Mouse (Mus musculus) forebrain, embryonic 11.5 days (tissue): ENCODE measurements at regions not wholly inside any gene's neighbourhood (a gene's known extent, or its start where the extent isn't known, plus 50 kb on each side); places are given as distances from the start of the nearest gene placed in this dataset.
"Not testable (repeated sequence)": the region's sequence is repeated elsewhere in the genome, so short reads cannot be mapped to it uniquely, and the experiment has no call there.

Experiments
- ATAC-seq: fragments of 200-750 bp; cut with Nextera tagmentation; replicated peaks from 2 replicates; pipeline ENCODE4 v1.8.0; 2017; ENCODE audit warnings: moderate TSS enrichment; ENCODE audit not compliant: low FRiP score
- DNase-seq: peaks from one replicate; pipeline ENCODE4 v3.0.0-alpha.2; 2017; ENCODE audit warnings: low spot score
- H3K27ac ChIP-seq: fragments of 300-500 bp; sonication (generic); 2 replicates; pipeline ENCODE4 v1.5.1; 2014; ENCODE audit warnings: low read depth, low read length
- H3K27me3 ChIP-seq: fragments of 300-500 bp; sonication (generic); 2 replicates; pipeline ENCODE4 v1.6.1; 2014; ENCODE audit warnings: mild to moderate bottlenecking, low read length, mixed read lengths; ENCODE audit not compliant: control insufficient read depth, insufficient read depth
- H3K36me3 ChIP-seq: fragments of 300-500 bp; sonication (generic); 2 replicates; pipeline ENCODE4 v1.6.1; 2014; ENCODE audit warnings: mild to moderate bottlenecking, low read length, moderate library complexity, mixed read lengths; ENCODE audit not compliant: control insufficient read depth, insufficient read depth
- H3K4me1 ChIP-seq: fragments of 300-500 bp; sonication (generic); replicated peaks from 2 replicates; pipeline ENCODE4 v1.6.1; 2014; ENCODE audit warnings: low read length, mixed read lengths; ENCODE audit not compliant: control insufficient read depth, insufficient read depth
- H3K4me2 ChIP-seq: fragments of 300-500 bp; sonication (generic); 2 replicates; pipeline ENCODE4 v1.6.1; 2014; ENCODE audit warnings: low read depth, mild to moderate bottlenecking, low read length, moderate library complexity, mixed read lengths; ENCODE audit not compliant: severe bottlenecking
- H3K4me3 ChIP-seq: fragments of 300-500 bp; sonication (generic); 2 replicates; pipeline ENCODE4 v1.5.1; 2014; ENCODE audit warnings: low read depth, low read length
- H3K9ac ChIP-seq: fragments of 300-500 bp; sonication (generic); 2 replicates; pipeline ENCODE4 v1.6.1; 2014; ENCODE audit warnings: low read length
- H3K9me3 ChIP-seq: fragments of 300-500 bp; sonication (generic); 2 replicates; pipeline ENCODE4 v1.6.1; 2016; ENCODE audit warnings: low read length, mixed read lengths; ENCODE audit not compliant: control insufficient read depth
- WGBS: fragments of 180-500 bp; shearing (Covaris S2); extraction: QIAGEN DNeasy Blood & Tissue Kit; methylation state at CpG from one replicate; pipeline ENCODE4 v1.1.7; 2014; 5-methylcytosine and 5-hydroxymethylcytosine counted together

GRCm38 (mm10) chr16:65379939-65380338 lies 140.4 kb upstream of the Pou1f1 start:
- H3K4me2 ChIP-seq: no peak overlapping the region
- H3K9ac ChIP-seq: no peak overlapping the region
- H3K36me3 ChIP-seq: no peaks in the 10 kb centered on the region
- 74% methylated on average over 5 of the region's 5 CpGs for WGBS
- H3K4me3 ChIP-seq: no peak overlapping the region
- no peaks in the 10 kb centered on the region for H3K9me3 ChIP-seq
- H3K4me1 ChIP-seq: no peaks in the 10 kb centered on the region
- ATAC-seq: no peak
- DNase-seq: no peak
- H3K27me3 ChIP-seq: no peaks in the 10 kb centered on the region
- H3K27ac ChIP-seq: no peak overlapping the region

DNA sequence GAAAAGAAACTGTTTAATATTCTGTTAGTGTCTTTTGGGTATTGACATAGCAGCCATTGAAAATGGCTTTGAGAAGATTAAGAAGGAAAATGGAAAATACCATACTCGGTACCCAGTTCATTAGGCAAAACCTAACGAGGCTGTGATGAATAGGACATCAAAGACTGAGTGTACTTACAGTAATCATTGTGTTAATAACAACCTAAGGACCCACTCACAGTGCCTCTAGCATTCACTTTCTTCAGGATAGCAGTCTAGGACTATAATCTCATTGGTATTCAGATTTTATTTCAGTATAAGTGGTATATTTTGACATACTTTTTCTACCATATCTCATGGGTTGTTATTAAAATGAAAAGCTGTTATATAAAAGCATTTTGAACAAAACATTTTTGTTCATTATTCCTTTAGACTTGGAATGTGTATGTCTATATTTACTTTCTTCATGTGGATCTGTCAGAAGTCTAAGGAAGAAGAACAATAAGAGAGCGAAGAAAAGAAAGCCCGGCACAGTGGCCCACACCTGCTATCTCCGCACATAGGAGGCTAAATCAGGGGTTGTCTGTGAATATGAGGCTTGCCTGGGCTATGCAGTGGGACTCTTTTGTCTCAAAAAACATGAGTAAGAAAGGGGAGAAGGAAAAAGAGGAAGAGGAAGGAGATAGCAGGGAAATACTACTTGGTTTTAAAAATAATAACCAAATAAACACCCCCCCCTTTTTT lies 116.2 kb upstream of the Pou1f1 start:
- H3K9me3 ChIP-seq: no peaks in the 10 kb centered on the region
- no peaks in the 10 kb centered on the region for H3K36me3 ChIP-seq
- H3K4me3 ChIP-seq: no peak overlapping the region
- no peak overlapping the region for H3K4me2 ChIP-seq
- no peaks in the 10 kb centered on the region for H3K27me3 ChIP-seq
- no peak overlapping the region for H3K9ac ChIP-seq
- WGBS: 56% methylated on average over 5 of the region's 5 CpGs
- ATAC-seq (peak; percentile 71; the same call in 1 of the 2 replicates), DNase-seq (no peak)
- H3K27ac ChIP-seq: no peak overlapping the region
- H3K4me1 ChIP-seq: no peaks in the 10 kb centered on the region

DNA sequence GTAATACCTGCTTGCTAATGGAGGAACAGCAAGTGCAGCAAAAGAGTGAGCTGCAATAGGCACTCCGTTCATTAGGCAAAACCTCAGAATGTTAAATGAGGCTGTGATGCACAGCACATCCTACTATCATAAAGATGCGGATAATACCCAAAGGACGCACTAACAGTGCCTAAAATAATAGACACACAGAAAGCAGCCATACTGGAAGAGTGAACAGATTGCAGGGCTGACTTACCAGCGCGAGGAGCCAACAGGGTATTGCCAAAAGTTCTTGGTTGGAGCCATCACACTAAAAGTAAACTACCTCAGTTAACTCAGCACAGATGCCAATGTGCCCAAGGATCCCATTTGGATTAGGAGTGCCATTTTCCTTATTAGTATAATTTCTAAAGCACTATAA lies 115.5 kb upstream of the Pou1f1 start:
- Histone ChIP-seq H3K9ac (no peak overlapping the region), H3K9me3 (no peaks in the 10 kb centered on the region), H3K4me2 (no peak overlapping the region), H3K4me1 (no peaks in the 10 kb centered on the region), H3K36me3 (no peaks in the 10 kb centered on the region), H3K4me3 (no peak overlapping the region), H3K27me3 (no peaks in the 10 kb centered on the region), H3K27ac (no peak overlapping the region)
- 82% methylated on average over 5 of the region's 5 CpGs for WGBS
- DNase-seq: no peak
- ATAC-seq: no peak

- H3K27me3 ChIP-seq: no peaks in the 10 kb centered on the region
- DNase-seq (no peak), ATAC-seq (no peak)
- H3K27ac ChIP-seq: no peak overlapping the region
- 78% methylated on average over 3 of the region's 3 CpGs for WGBS
- H3K9me3 ChIP-seq: no peaks in the 10 kb centered on the region
- H3K4me2 ChIP-seq: no peak overlapping the region
- no peaks in the 10 kb centered on the region for H3K4me1 ChIP-seq
- H3K4me3 ChIP-seq: no peak overlapping the region
- H3K9ac ChIP-seq: no peak overlapping the region
- H3K36me3 ChIP-seq: no peaks in the 10 kb centered on the region
Observed at GRCm38 (mm10) chr16:65405824-65406556, 114.3 kb upstream of the Pou1f1 start.

- not testable (repeated sequence) for H3K4me2 ChIP-seq, H3K4me1 ChIP-seq, H3K4me3 ChIP-seq, H3K27me3 ChIP-seq, H3K9me3 ChIP-seq, H3K27ac ChIP-seq, H3K36me3 ChIP-seq, ATAC-seq, H3K9ac ChIP-seq, DNase-seq
- WGBS: 90% methylated on average over 8 of the region's 9 CpGs
Observed at GRCm38 (mm10) chr16:65432046-65432445, 88.3 kb upstream of the Pou1f1 start.

DNA sequence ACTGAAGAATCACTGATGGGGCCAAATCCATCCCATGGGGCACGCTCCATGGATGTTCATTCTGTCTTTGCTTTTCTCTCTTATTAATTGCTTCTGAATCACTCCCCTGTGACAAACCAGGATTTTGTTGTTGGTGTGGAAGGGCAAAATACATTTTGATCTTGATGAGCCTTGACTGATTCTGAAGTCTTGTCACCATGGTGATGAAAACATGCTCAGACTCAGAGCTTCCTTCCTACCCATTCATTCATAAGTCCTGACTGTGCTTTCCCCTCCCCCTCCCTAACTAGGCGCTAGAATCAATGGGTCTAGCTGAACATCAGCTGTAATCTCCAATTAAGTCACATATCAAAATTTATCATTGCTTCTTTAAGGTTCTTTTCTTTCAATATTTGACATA lies 84.2 kb upstream of the Pou1f1 start:
- no peak overlapping the region for H3K27ac ChIP-seq
- H3K9me3 ChIP-seq: no peaks in the 10 kb centered on the region
- H3K4me2 ChIP-seq: no peak overlapping the region
- no peak overlapping the region for H3K4me3 ChIP-seq
- no peak overlapping the region for H3K9ac ChIP-seq
- no peak for DNase-seq
- H3K36me3 ChIP-seq: no peaks in the 10 kb centered on the region
- H3K4me1 ChIP-seq: no peaks in the 10 kb centered on the region
- H3K27me3 ChIP-seq: no peaks in the 10 kb centered on the region
- no peak for ATAC-seq
- WGBS: 67% methylated on average over 2 of the region's 2 CpGs

DNA sequence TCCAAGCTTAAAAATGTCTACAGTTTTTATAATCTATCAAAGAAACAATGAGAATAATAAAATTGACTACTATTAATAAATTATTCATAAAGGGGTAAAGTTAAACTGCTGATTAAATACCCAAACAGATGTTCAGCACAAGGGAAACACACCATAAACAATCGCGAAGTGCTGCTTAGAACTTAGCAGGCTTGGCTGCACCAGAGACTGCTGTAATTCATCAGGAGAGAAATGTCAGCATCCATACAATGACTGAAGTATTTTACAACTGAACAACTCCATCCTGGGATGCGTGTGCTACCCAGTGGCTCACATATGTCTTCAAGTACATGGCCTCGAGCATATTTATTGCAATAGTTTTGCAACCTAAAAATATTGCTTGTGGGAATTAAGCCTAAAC lies 78.4 kb upstream of the Pou1f1 start:
- Histone ChIP-seq H3K27ac (no peak overlapping the region), H3K9ac (no peak overlapping the region), H3K4me2 (no peak overlapping the region), H3K9me3 (no peaks in the 10 kb centered on the region), H3K4me1 (no peaks in the 10 kb centered on the region), H3K4me3 (no peak overlapping the region), H3K27me3 (no peaks in the 10 kb centered on the region), H3K36me3 (no peaks in the 10 kb centered on the region)
- DNase-seq (no peak), ATAC-seq (no peak)
- WGBS: 83% methylated on average over 4 of the region's 4 CpGs

- no peaks in the 10 kb centered on the region for H3K36me3 ChIP-seq
- no peak for DNase-seq
- H3K27ac ChIP-seq: no peak overlapping the region
- no peak overlapping the region for H3K4me3 ChIP-seq
- no peaks in the 10 kb centered on the region for H3K4me1 ChIP-seq
- no peak for ATAC-seq
- H3K27me3 ChIP-seq: no peaks in the 10 kb centered on the region
- H3K9ac ChIP-seq: no peak overlapping the region
- 84% methylated on average over 3 of the region's 3 CpGs for WGBS
- no peaks in the 10 kb centered on the region for H3K9me3 ChIP-seq
- H3K4me2 ChIP-seq: no peak overlapping the region
Observed at GRCm38 (mm10) chr16:65448810-65449209, 71.5 kb upstream of the Pou1f1 start.

DNA sequence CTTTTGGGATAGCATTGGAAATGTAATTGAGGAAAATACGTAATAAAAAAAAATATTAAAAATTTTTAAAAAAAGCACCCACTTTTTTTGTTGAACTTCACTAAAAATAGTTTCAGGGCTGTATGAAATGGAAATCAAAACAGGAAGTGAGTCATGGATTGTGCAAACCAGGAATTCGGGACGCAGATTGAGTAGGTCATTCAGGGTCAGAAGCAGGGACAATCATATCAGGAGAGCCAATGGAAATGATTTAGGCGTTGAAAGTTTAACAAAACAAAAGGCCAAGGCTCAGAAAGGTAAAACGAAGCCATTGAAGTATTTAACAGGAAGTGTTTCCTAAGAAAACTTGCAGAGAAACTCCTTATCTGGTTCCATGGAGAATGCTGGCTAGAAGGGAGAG lies 69.6 kb upstream of the Pou1f1 start:
- Histone ChIP-seq H3K27ac (no peak overlapping the region), H3K9ac (no peak overlapping the region), H3K27me3 (no peaks in the 10 kb centered on the region), H3K4me2 (no peak overlapping the region), H3K4me3 (no peak overlapping the region), H3K9me3 (no peaks in the 10 kb centered on the region), H3K36me3 (no peaks in the 10 kb centered on the region), H3K4me1 (no peaks in the 10 kb centered on the region)
- DNase-seq: no peak
- 72% methylated on average over 5 of the region's 5 CpGs for WGBS
- ATAC-seq: no peak
